Mouse (Mus musculus) intestine, postnatal 0 days (tissue): Measurements from ENCODE around the gene Fryl. TPM values are rescaled to one million over a fixed set of nuclear protein-coding genes. Genes with fewer than 3 reads are reported as not detected.

Experiments used
- ATAC-seq: fragments of 200-750 bp; cut with Nextera tagmentation; 2 replicates; pipeline ENCODE4 v1.8.0; 2017; ENCODE audit warnings: mild to moderate bottlenecking, moderate TSS enrichment, moderate library complexity
- H3K27ac ChIP-seq: fragments of 300-500 bp; sonication (generic); 2 replicates; pipeline ENCODE4 v1.5.1; 2014; ENCODE audit warnings: mild to moderate bottlenecking, low read depth, low read length, moderate library complexity
- H3K27me3 ChIP-seq: fragments of 300-500 bp; sonication (generic); replicated peaks from 2 replicates; pipeline ENCODE4 v1.6.1; 2014; ENCODE audit warnings: low read length, mixed read lengths; ENCODE audit not compliant: control insufficient read depth, insufficient read depth
- H3K36me3 ChIP-seq: fragments of 300-500 bp; sonication (generic); 2 replicates; pipeline ENCODE4 v1.6.1; 2014; ENCODE audit warnings: mild to moderate bottlenecking, moderate library complexity; ENCODE audit not compliant: control insufficient read depth, insufficient read depth
- H3K4me1 ChIP-seq: fragments of 300-500 bp; sonication (generic); replicated peaks from 2 replicates; pipeline ENCODE4 v1.6.1; 2014; ENCODE audit warnings: antibody characterized with exemption, low read length, mixed read lengths; ENCODE audit not compliant: control insufficient read depth, insufficient read depth
- H3K4me2 ChIP-seq: fragments of 300-500 bp; sonication (generic); replicated peaks from 2 replicates; pipeline ENCODE4 v1.6.1; 2014; ENCODE audit warnings: low read depth, mild to moderate bottlenecking, moderate library complexity
- H3K4me3 ChIP-seq: fragments of 300-500 bp; sonication (generic); 2 replicates; pipeline ENCODE4 v1.5.1; 2014; ENCODE audit warnings: low read depth, low read length
- H3K9ac ChIP-seq: fragments of 300-500 bp; sonication (generic); 2 replicates; pipeline ENCODE4 v1.6.1; 2014; ENCODE audit warnings: mild to moderate bottlenecking, low read depth, low read length
- H3K9me3 ChIP-seq: fragments of 300-500 bp; sonication (generic); 2 replicates; pipeline ENCODE4 v1.6.1; 2016; ENCODE audit warnings: mixed run types; ENCODE audit not compliant: control insufficient read depth
- CTCF ChIP-seq: sonication (generic); IDR thresholded peaks from 2 replicates; pipeline ENCODE4 v1.5.1; 2016; ENCODE audit warnings: low read depth, mild to moderate bottlenecking, control low read depth, antibody characterized with exemption, moderate library complexity
- WGBS: fragments of 180-500 bp; shearing (Covaris S2); extraction: QIAGEN DNeasy Blood & Tissue Kit; methylation state at CpG from one replicate; pipeline ENCODE4 v1.1.7; 2014; 5-methylcytosine and 5-hydroxymethylcytosine counted together
- polyA plus RNA-seq: library from polyadenylated mRNA; unstranded; fragments of >200 nt; fragmentation: Nextera tagmentation; extraction: Ambion mirVana; gene quantifications from 2 replicates; pipeline ENCODE4 v1.2.1, GENCODE M21; 2015

Fryl gene
- polyA plus RNA-seq, 1 experiment from 2014 or later = 28.2 TPM

GRCm38 (mm10) chr5:73265460-73265859, 9.0 kb upstream of the Fryl start:
- TF ChIP-seq CTCF = no peak
- Histone ChIP-seq H3K4me1 (no peaks in the 10 kb centered on the region), H3K27ac (no peak overlapping the region), H3K9me3 (no peaks in the 10 kb centered on the region), H3K4me2 (no peak overlapping the region), H3K9ac (no peak overlapping the region), H3K4me3 (no peak overlapping the region), H3K36me3 (no peaks in the 10 kb centered on the region), H3K27me3 (no peaks in the 10 kb centered on the region)
- 26% methylated on average over 5 of the region's 5 CpGs for WGBS
- ATAC-seq = peak; percentile 41

- no peaks in the 10 kb centered on the region for H3K36me3 ChIP-seq
- no peak overlapping the region for H3K4me3 ChIP-seq
- 75% methylated on average over 5 of the region's 5 CpGs for WGBS
- no peaks in the 10 kb centered on the region for H3K9me3 ChIP-seq
- no peaks in the 10 kb centered on the region for H3K4me1 ChIP-seq
- H3K9ac ChIP-seq = no peak overlapping the region
- H3K27ac ChIP-seq = no peak overlapping the region
- ATAC-seq = no peak
- no peak for TF ChIP-seq CTCF
- no peak overlapping the region for H3K4me2 ChIP-seq
- H3K27me3 ChIP-seq = no peaks in the 10 kb centered on the region
Observed at GRCm38 (mm10) chr5:73264122-73264521, 7.7 kb upstream of the Fryl start.

GRCm38 (mm10) chr5:73257723-73258122, 1.3 kb upstream of the Fryl start:
- H3K4me1 ChIP-seq = no peaks in the 10 kb centered on the region
- H3K4me2 ChIP-seq = peak overlapping the region; percentile 82
- H3K4me3 ChIP-seq = peak overlapping the region; percentile 99; the same call in 1 of the 2 replicates
- H3K27me3 ChIP-seq = no peaks in the 10 kb centered on the region
- no peak overlapping the region; the same call in 1 of the 2 replicates for H3K27ac ChIP-seq
- H3K9me3 ChIP-seq = no peaks in the 10 kb centered on the region
- ATAC-seq = no peak
- H3K9ac ChIP-seq = 0 out of 2 replicates have a peak overlapping the region, but pooled peaks have one; percentile 5
- H3K36me3 ChIP-seq = no peaks in the 10 kb centered on the region
- no peak for TF ChIP-seq CTCF
- 30% methylated on average over 8 of the region's 8 CpGs for WGBS

- under 1% methylated on average over 11 of the region's 11 CpGs for WGBS
- Histone ChIP-seq H3K9me3 (no peaks in the 10 kb centered on the region), H3K4me3 (peak overlapping the region; percentile 99), H3K9ac (0 out of 2 replicates have a peak overlapping the region, but pooled peaks have one; percentile 5), H3K27me3 (no peaks in the 10 kb centered on the region), H3K4me2 (peak overlapping the region; percentile 82), H3K4me1 (no peaks in the 10 kb centered on the region), H3K36me3 (no peaks in the 10 kb centered on the region), H3K27ac (peak overlapping the region; percentile 74)
- ATAC-seq = peak; percentile 7; the same call in 1 of the 2 replicates
- no peak for TF ChIP-seq CTCF
Observed at GRCm38 (mm10) chr5:73257096-73257495, 677 bp upstream of the Fryl start.

GRCm38 (mm10) chr5:73255321-73256251, 833 bp downstream of the Fryl start:
- Histone ChIP-seq H3K4me2 (peak overlapping the region; percentile 82), H3K4me3 (peak overlapping the region; percentile 99), H3K27me3 (no peaks in the 10 kb centered on the region), H3K36me3 (no peaks in the 10 kb centered on the region), H3K4me1 (no peaks in the 10 kb centered on the region), H3K27ac (peak overlapping the region; percentile 96), H3K9me3 (no peaks in the 10 kb centered on the region), H3K9ac (peak overlapping the region; percentile 89)
- WGBS = under 1% methylated on average over 94 of the region's 129 CpGs
- peak; percentile 29 for ATAC-seq
- no peak for TF ChIP-seq CTCF

GRCm38 (mm10) chr5:73254660-73255059, 1.8 kb downstream of the Fryl start:
- Histone ChIP-seq H3K4me2 (peak overlapping the region; percentile 82), H3K4me3 (peak overlapping the region; percentile 99), H3K27me3 (no peaks in the 10 kb centered on the region), H3K4me1 (no peaks in the 10 kb centered on the region), H3K9me3 (no peaks in the 10 kb centered on the region), H3K36me3 (no peaks in the 10 kb centered on the region), H3K9ac (0 out of 2 replicates have a peak overlapping the region, but pooled peaks have one; percentile 89), H3K27ac (peak overlapping the region; percentile 96; the same call in 1 of the 2 replicates)
- no peak for TF ChIP-seq CTCF
- WGBS = 13% methylated on average over 5 of the region's 5 CpGs
- no peak for ATAC-seq
